Mouse (Mus musculus) heart, postnatal 0 days (tissue): ENCODE measurements at regions not wholly inside any gene's neighbourhood (a gene's known extent, or its start where the extent isn't known, plus 50 kb on each side); places are given as distances from the start of the nearest gene placed in this dataset.

Source experiments
- ATAC-seq: fragments of 200-750 bp; cut with Nextera tagmentation; 2 replicates; pipeline ENCODE4 v1.8.0; 2017; ENCODE audit warnings: low read depth, moderate number of reproducible peaks, moderate library complexity; ENCODE audit not compliant: insufficient read depth
- DNase-seq: peaks from one replicate; pipeline ENCODE4 v3.0.0-alpha.2; 2016; ENCODE audit warnings: low spot score
- H3K27ac ChIP-seq: fragments of 300-500 bp; sonication (generic); 2 replicates; pipeline ENCODE4 v1.5.1; 2014; ENCODE audit warnings: low read depth, mild to moderate bottlenecking
- H3K27me3 ChIP-seq: fragments of 300-500 bp; sonication (generic); 2 replicates; pipeline ENCODE4 v1.6.1; 2014; ENCODE audit warnings: low read length, mixed read lengths; ENCODE audit not compliant: control insufficient read depth, insufficient read depth
- H3K36me3 ChIP-seq: fragments of 300-500 bp; sonication (generic); replicated peaks from 2 replicates; pipeline ENCODE4 v1.6.1; 2014; ENCODE audit warnings: low read length, mixed read lengths; ENCODE audit not compliant: control insufficient read depth, insufficient read depth
- H3K4me1 ChIP-seq: fragments of 300-500 bp; sonication (generic); 2 replicates; pipeline ENCODE4 v1.6.1; 2014; ENCODE audit warnings: antibody characterized with exemption; ENCODE audit not compliant: control insufficient read depth, insufficient read depth
- H3K4me2 ChIP-seq: fragments of 300-500 bp; sonication (generic); 2 replicates; pipeline ENCODE4 v1.6.1; 2014; ENCODE audit warnings: low read depth, mild to moderate bottlenecking, low read length, moderate library complexity
- H3K4me3 ChIP-seq: fragments of 300-500 bp; sonication (generic); 2 replicates; pipeline ENCODE4 v1.5.1; 2014; ENCODE audit warnings: low read depth, low read length
- H3K9ac ChIP-seq: fragments of 300-500 bp; sonication (generic); replicated peaks from 2 replicates; pipeline ENCODE4 v1.6.1; 2014; ENCODE audit warnings: low read depth, low read length, mixed read lengths
- H3K9me3 ChIP-seq: fragments of 300-500 bp; sonication (generic); replicated peaks from 2 replicates; pipeline ENCODE4 v1.6.1; 2016; ENCODE audit warnings: low read length; ENCODE audit not compliant: control insufficient read depth
- CTCF ChIP-seq: IDR thresholded peaks from 2 replicates; pipeline ENCODE4 v1.5.1; 2016; ENCODE audit warnings: antibody characterized with exemption, control low read depth, low read depth
- EP300 ChIP-seq: IDR thresholded peaks from 2 replicates; pipeline ENCODE4 v1.6.1; 2016; ENCODE audit warnings: antibody characterized with exemption, low read depth
- WGBS: fragments of 180-500 bp; shearing (Covaris S2); extraction: QIAGEN DNeasy Blood & Tissue Kit; methylation state at CpG from one replicate; pipeline ENCODE4 v1.1.7; 2014; 5-methylcytosine and 5-hydroxymethylcytosine counted together

GRCm38 (mm10) chr9:90871636-90872035 lies 490.6 kb upstream of the Zic4 start:
- no peaks in the 10 kb centered on the region for H3K27me3 ChIP-seq
- H3K4me2 ChIP-seq, result no peak overlapping the region
- no peak overlapping the region for H3K4me3 ChIP-seq
- ATAC-seq, result no peak
- no peaks in the 10 kb centered on the region for H3K36me3 ChIP-seq
- no peaks in the 10 kb centered on the region for H3K4me1 ChIP-seq
- no peaks in the 10 kb centered on the region for H3K9me3 ChIP-seq
- H3K27ac ChIP-seq, result no peak overlapping the region
- TF ChIP-seq CTCF, result no peak
- TF ChIP-seq EP300, result no peak
- H3K9ac ChIP-seq, result no peak overlapping the region
- no peak for DNase-seq
- 62% methylated on average over 5 of the region's 5 CpGs for WGBS

- no peaks in the 10 kb centered on the region for H3K27me3 ChIP-seq
- 64% methylated on average over 1 of the region's 1 CpGs for WGBS
- no peak overlapping the region for H3K9ac ChIP-seq
- H3K4me3 ChIP-seq, result no peak overlapping the region
- no peak overlapping the region for H3K4me2 ChIP-seq
- H3K4me1 ChIP-seq, result no peaks in the 10 kb centered on the region
- TF ChIP-seq CTCF (no peak), EP300 (no peak)
- H3K9me3 ChIP-seq, result no peaks in the 10 kb centered on the region
- ATAC-seq (no peak), DNase-seq (no peak)
- no peak overlapping the region for H3K27ac ChIP-seq
- no peaks in the 10 kb centered on the region for H3K36me3 ChIP-seq
These were observed 477.7 kb upstream of the Zic4 start for GRCm38 (mm10) chr9:90884467-90884866.

- Histone ChIP-seq H3K9ac (no peak overlapping the region), H3K4me1 (no peaks in the 10 kb centered on the region), H3K9me3 (no peaks in the 10 kb centered on the region), H3K27ac (no peak overlapping the region), H3K27me3 (no peaks in the 10 kb centered on the region), H3K36me3 (no peaks in the 10 kb centered on the region), H3K4me3 (no peak overlapping the region), H3K4me2 (no peak overlapping the region)
- no peak for ATAC-seq
- WGBS, result 90% methylated on average over 3 of the region's 3 CpGs
- no peak for TF ChIP-seq CTCF
- TF ChIP-seq EP300, result no peak
- DNase-seq, result no peak
These were observed 474.8 kb upstream of the Zic4 start for GRCm38 (mm10) chr9:90887405-90887804.

- no peak for TF ChIP-seq EP300
- TF ChIP-seq CTCF, result no peak
- Histone ChIP-seq H3K27ac (no peak overlapping the region), H3K4me2 (no peak overlapping the region), H3K4me1 (no peaks in the 10 kb centered on the region), H3K9ac (no peak overlapping the region), H3K9me3 (no peaks in the 10 kb centered on the region), H3K27me3 (no peaks in the 10 kb centered on the region), H3K4me3 (no peak overlapping the region), H3K36me3 (no peaks in the 10 kb centered on the region)
- WGBS, result 76% methylated on average over 4 of the region's 4 CpGs
- ATAC-seq (no peak), DNase-seq (no peak)
These were observed 471.4 kb upstream of the Zic4 start for GRCm38 (mm10) chr9:90890801-90891200.

GRCm38 (mm10) chr9:90892816-90893215 lies 469.4 kb upstream of the Zic4 start:
- H3K9ac ChIP-seq, result no peak overlapping the region
- DNase-seq (no peak), ATAC-seq (no peak)
- 44% methylated on average over 1 of the region's 1 CpGs for whole genome bisulfite sequencing
- H3K36me3 ChIP-seq, result no peaks in the 10 kb centered on the region
- H3K9me3 ChIP-seq, result no peaks in the 10 kb centered on the region
- TF ChIP-seq EP300, result no peak
- no peak for TF ChIP-seq CTCF
- H3K27ac ChIP-seq, result no peak overlapping the region
- no peaks in the 10 kb centered on the region for H3K27me3 ChIP-seq
- H3K4me2 ChIP-seq, result no peak overlapping the region
- H3K4me1 ChIP-seq, result no peaks in the 10 kb centered on the region
- H3K4me3 ChIP-seq, result no peak overlapping the region

GRCm38 (mm10) chr9:90903557-90903956 lies 458.7 kb upstream of the Zic4 start:
- H3K9ac ChIP-seq, result no peak overlapping the region
- H3K27ac ChIP-seq, result no peak overlapping the region
- DNase-seq (no peak), ATAC-seq (no peak)
- 26% methylated on average over 5 of the region's 5 CpGs for WGBS
- TF ChIP-seq CTCF, result no peak
- TF ChIP-seq EP300, result no peak
- H3K4me1 ChIP-seq, result no peaks in the 10 kb centered on the region
- no peaks in the 10 kb centered on the region for H3K9me3 ChIP-seq
- no peak overlapping the region for H3K4me2 ChIP-seq
- H3K36me3 ChIP-seq, result no peaks in the 10 kb centered on the region
- no peak overlapping the region for H3K4me3 ChIP-seq
- H3K27me3 ChIP-seq, result no peaks in the 10 kb centered on the region
